Mouse (Mus musculus): ENCODE data around the gene Cebpb.

The Cebpb gene

DNA sequence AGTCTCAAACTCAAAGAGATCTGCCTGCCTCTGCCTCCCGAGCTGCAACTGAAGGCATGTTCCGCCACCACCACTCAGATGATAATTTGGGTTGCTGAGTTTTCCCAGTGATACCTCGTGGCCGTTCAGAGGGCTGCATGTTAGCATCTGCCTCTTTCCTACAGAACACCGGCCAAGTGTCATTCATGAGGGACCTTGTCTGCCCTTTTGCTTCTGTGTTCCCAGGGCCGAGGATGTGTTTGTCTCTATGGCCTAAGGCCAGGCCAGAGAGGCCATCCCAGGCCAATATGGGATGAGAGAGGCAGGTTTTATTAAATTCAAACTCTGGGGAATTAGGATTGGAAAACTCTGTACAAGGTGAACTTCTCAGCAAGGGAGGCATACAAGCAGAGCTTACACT, 25.6 kb downstream of the Cebpb start:
- no peak for DNase-seq (ENCODE audit: low read depth, low spot score)
- H3K36me3 ChIP-seq (ENCODE audit: control insufficient read depth, insufficient read depth, low read length, poor library complexity, severe bottlenecking), result no peaks in the 10 kb centered on the region
- H3K27me3 ChIP-seq (ENCODE audit: control insufficient read depth, insufficient read depth, low read length, poor library complexity, severe bottlenecking), result no peaks in the 10 kb centered on the region

DNA sequence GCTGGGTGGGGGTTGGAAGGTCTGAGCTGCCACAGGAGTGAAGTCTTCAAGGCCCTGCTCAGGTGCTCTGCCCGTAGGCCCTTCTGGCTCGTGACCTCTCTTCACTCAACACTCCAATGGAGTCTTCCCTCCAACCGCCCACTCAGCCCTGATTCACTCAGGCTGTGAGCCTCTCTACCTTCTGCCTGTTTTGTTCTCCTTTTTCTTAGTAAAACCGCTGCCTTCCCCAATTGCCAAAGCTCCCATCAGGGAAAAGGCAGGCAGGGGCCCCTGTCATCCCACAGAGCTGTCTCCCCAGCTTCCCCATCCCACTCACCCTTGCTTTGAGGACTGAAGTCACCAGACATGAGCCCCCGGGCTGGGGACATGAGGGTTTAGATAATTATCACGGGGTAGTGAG, 26.3 kb downstream of the Cebpb start:
- H3K36me3 ChIP-seq (ENCODE audit: control insufficient read depth, insufficient read depth, low read length, poor library complexity, severe bottlenecking), result no peaks in the 10 kb centered on the region
- no peak for DNase-seq (ENCODE audit: low read depth, low spot score)
- no peaks in the 10 kb centered on the region for H3K27me3 ChIP-seq (ENCODE audit: control insufficient read depth, insufficient read depth, low read length, poor library complexity, severe bottlenecking)

DNA sequence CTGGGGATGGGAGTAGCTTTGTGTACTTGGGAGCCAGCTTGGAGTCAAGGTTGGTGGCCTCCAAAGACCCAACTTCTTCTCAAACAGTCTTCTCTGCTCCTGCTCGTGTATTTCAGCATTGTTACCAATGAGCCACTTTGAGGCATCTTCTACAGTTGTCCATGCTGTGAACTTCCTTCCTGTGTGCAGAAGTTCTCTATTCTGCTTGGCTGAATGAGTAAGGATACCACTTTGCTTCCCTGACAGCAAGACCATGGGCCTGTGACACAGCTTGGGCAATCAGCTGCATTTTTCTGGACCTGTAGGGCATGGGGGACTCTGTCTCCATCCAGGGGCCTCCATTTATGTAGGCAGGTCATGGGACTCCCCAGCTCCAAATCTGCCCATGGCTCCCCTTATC, 28.5 kb downstream of the Cebpb start:
- no peak for DNase-seq (ENCODE audit: low read depth, low spot score)
- no peaks in the 10 kb centered on the region for H3K27me3 ChIP-seq (ENCODE audit: control insufficient read depth, insufficient read depth, low read length, poor library complexity, severe bottlenecking)

DNA sequence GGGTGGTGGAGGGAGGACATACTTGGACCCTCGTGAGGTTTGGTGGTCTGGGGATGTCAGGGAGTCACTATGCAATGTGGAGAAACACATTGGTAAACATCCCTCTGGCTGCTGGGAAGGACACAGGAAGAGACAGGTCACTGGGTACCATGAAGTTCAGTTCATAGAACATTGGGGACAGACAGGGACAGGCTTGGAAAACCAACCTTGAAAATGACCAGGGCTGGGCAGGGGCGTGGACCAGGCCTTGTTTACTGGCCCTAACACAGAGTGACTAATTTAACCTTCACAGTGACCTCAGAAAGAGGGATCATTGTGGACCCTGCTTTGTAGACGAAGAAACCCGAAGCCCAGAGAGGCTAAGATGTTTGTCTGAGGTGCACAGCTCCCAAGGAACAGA, 30.8 kb downstream of the Cebpb start:
- no peak for DNase-seq (ENCODE audit: low read depth, low spot score)
- H3K36me3 ChIP-seq (ENCODE audit: control insufficient read depth, insufficient read depth, low read length, poor library complexity, severe bottlenecking), result no peaks in the 10 kb centered on the region
- H3K27me3 ChIP-seq (ENCODE audit: control insufficient read depth, insufficient read depth, low read length, poor library complexity, severe bottlenecking), result no peaks in the 10 kb centered on the region

More for the DNA sequence above, 28.5 kb downstream of the Cebpb start:
- no peaks in the 10 kb centered on the region for H3K36me3 ChIP-seq (ENCODE audit: control insufficient read depth, insufficient read depth, low read length, poor library complexity, severe bottlenecking)

DNA sequence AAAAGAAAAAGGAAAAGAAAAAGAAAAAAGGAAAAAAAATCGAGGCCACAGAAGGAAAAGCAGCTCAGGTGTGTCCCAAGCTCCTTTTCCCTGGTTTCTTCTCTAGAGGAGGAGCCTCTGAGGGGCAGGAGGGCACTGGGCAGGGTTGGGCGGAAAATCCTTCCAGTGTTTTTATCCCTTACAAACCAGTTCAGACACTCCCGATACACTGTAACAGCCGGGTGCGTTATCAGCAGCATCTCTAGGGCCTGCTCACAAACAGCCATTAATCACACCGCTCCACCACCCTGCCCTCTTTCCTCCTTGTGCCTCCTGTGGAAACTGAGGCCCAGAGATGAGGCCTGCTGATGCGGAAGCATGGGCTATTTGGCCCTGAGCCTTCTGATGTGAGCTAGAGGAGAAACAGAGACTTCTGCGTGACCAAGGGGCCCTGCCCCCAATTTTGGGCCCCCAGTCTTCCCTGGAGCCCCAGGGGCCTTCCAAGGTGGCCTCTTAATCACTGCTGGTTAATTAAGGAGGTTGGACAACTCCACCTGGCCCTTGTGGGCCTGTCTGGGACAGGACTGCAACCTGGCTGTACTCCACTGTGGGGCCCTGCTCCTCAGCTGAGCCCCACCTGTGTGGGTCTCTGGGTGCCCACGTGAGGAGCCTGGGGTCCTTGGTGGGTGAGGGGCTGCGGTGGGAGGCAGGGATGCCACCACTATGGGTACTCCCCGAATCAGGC, 32.6 kb downstream of the Cebpb start:
- Histone ChIP-seq H3K36me3 (ENCODE audit: control insufficient read depth, insufficient read depth, low read length, poor library complexity, severe bottlenecking) (no peaks in the 10 kb centered on the region), H3K27me3 (ENCODE audit: control insufficient read depth, insufficient read depth, low read length, poor library complexity, severe bottlenecking) (no peaks in the 10 kb centered on the region)
- DNase-seq (ENCODE audit: low read depth, low spot score), result no peak

DNA sequence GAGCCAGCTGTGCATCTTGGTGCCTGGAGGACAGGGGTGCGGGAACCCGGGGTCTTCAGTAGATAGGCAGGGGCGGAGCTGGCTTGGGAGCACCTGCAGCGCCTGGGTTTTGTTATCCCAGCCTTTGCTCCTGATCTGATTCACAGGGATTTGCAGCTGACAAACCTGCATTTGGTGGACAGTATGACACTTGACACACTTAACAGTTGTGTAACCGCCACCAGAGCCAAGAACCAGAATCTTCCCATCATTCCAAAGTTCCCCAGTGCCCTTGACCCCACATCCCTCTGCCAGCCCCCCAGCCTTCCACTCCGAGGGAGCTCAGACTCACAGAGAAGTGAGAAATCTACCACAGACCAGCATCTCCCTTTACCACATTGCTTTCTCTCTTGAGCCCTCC, 33.8 kb downstream of the Cebpb start:
- Histone ChIP-seq H3K36me3 (ENCODE audit: control insufficient read depth, insufficient read depth, low read length, poor library complexity, severe bottlenecking) (no peaks in the 10 kb centered on the region), H3K27me3 (ENCODE audit: control insufficient read depth, insufficient read depth, low read length, poor library complexity, severe bottlenecking) (no peaks in the 10 kb centered on the region)
- DNase-seq (ENCODE audit: low read depth, low spot score), result no peak

DNA sequence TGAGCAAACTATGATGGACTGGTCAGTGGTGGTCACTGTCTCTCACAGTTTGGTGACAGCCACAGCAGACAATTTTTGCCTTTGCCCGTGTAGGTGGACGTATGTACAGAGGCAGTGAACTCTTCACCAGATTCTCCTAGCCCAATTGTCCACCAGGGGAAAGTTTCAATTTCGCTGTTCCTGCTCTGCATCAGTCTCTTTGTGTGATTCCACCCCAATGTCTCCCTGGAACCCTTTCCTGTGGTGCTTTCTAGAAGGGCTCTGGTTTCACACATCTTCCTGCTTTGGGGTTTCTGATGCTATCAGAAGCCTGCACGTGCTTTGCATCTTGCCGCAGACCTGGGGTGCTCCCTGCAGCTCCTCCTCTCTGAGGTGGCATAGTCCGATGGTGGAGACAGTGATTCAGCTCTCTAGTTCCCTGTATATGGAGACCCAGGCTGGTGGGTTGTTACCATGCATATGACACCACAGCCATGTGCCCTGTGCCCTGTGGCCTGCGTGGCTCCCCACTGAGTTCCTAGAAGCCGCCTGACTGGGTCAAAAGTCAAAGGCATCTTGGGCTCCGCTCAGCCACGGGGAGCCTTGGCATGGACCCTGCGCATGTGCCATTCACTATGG, 35.0 kb downstream of the Cebpb start:
- no peaks in the 10 kb centered on the region for H3K36me3 ChIP-seq (ENCODE audit: control insufficient read depth, insufficient read depth, low read length, poor library complexity, severe bottlenecking)
- no peaks in the 10 kb centered on the region for H3K27me3 ChIP-seq (ENCODE audit: control insufficient read depth, insufficient read depth, low read length, poor library complexity, severe bottlenecking)
- peak; percentile 44 for DNase-seq (ENCODE audit: low read depth, low spot score)

DNA sequence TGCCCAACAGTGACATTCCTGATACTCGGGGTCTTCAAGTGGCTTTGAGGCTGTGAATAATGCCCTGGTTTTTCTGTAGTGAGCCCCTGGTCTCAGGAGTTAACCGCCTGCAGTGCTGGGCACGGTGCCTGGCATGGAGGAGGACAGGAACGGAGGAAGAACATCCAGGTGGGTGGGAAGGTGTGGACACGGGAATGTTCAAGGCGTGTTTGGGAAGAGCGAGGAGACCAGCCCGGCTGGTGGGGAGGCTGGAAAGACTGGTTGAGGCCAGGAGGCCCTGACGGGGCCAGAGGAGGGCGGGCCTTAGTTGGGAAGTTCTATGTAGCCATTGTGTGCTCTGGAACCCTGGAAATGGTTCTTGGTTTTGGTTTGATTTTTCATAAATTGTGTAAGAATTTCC, 37.2 kb downstream of the Cebpb start:
- no peak for DNase-seq (ENCODE audit: low read depth, low spot score)
- no peaks in the 10 kb centered on the region for H3K36me3 ChIP-seq (ENCODE audit: control insufficient read depth, insufficient read depth, low read length, poor library complexity, severe bottlenecking)

DNA sequence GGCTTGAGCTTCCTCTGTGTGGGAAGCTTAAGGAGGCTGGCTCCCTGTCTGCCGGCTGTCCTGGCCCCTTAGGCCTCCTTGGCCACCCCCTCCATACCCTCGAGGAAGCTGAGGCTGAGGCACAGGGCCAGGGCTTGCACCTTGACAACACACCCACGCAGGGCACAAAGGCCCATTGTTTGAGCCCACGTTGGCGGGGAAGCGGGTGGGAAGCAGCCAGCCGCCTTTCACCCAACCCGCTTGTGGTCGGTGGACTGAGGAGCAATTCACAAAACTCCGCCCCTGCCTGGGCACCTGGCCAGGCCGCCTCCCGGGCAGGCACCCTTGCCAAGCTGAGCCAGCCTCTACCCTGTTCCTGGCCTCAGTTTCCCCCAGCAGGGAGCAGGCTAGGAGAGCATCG, 38.4 kb downstream of the Cebpb start:
- peak; percentile 25 for DNase-seq (ENCODE audit: low read depth, low spot score)
- Histone ChIP-seq H3K36me3 (ENCODE audit: control insufficient read depth, insufficient read depth, low read length, poor library complexity, severe bottlenecking) (no peaks in the 10 kb centered on the region), H3K27me3 (ENCODE audit: control insufficient read depth, insufficient read depth, low read length, poor library complexity, severe bottlenecking) (no peaks in the 10 kb centered on the region)

More for the DNA sequence above, 37.2 kb downstream of the Cebpb start:
- no peaks in the 10 kb centered on the region for H3K27me3 ChIP-seq (ENCODE audit: control insufficient read depth, insufficient read depth, low read length, poor library complexity, severe bottlenecking)

DNA sequence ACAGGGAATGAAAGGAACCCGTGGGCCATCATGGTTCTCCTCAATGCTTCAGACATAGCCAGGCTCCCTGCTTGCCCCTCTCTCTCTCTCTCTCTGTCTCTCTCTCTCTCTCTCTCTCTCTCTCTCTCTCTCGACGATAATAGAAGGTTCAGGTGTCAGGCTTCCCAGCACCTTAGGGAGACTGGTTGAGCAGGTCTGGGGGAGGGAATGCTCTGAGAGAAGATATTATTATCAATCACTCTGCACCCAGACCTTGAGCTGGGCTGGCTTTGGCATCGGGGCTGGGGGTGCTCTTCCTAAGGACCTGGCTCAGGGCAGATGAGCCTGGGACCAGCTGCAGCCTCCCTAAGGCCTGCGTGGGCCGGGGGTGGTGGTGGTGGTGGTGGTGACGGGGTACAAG, 41.3 kb downstream of the Cebpb start:
- Histone ChIP-seq H3K36me3 (ENCODE audit: control insufficient read depth, insufficient read depth, low read length, poor library complexity, severe bottlenecking) (no peaks in the 10 kb centered on the region), H3K27me3 (ENCODE audit: control insufficient read depth, insufficient read depth, low read length, poor library complexity, severe bottlenecking) (no peaks in the 10 kb centered on the region)
- DNase-seq (ENCODE audit: low read depth, low spot score), result no peak

DNA sequence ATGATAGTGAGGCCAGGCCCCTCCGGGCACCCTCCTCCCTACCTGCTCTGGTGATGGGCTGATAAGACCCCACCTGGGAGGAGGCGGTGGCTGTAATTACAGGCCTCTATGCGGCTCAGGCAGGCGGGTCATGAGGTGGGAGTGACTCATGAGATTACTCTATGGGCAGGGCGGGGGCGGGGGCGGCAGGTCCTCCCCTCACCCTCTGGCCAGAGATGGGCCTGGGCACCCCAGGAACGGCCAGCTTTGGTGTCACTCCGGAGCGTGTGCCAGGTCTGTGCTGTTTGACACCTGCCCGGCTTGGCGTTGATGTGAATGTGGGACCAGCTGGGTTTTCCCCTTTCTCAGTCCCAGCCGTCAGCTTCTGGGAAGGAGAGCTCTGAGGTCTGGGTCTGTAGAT, 42.4 kb downstream of the Cebpb start:
- no peaks in the 10 kb centered on the region for H3K36me3 ChIP-seq (ENCODE audit: control insufficient read depth, insufficient read depth, low read length, poor library complexity, severe bottlenecking)
- no peaks in the 10 kb centered on the region for H3K27me3 ChIP-seq (ENCODE audit: control insufficient read depth, insufficient read depth, low read length, poor library complexity, severe bottlenecking)
- DNase-seq (ENCODE audit: low read depth, low spot score), result no peak

DNA sequence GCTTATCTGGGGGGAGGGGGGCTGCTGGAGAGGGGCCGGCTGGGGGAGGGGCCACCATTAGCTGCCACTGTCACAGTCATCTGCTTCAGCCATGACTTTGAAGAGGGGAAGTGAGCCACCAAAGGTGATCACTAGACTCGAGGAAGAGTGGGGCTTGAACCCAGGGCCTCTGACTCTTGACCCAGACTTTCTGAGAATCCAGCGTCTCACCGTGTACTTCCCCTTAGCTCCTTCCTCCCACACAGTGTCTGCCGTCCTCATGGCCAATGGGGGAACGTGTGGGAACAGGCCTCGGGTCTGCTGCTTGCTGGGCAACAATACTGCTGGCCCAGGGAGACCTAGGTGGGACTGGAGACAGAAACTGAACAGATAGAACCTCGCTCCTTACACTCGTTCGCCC, 46.1 kb downstream of the Cebpb start:
- no peaks in the 10 kb centered on the region for H3K36me3 ChIP-seq (ENCODE audit: control insufficient read depth, insufficient read depth, low read length, poor library complexity, severe bottlenecking)
- no peaks in the 10 kb centered on the region for H3K27me3 ChIP-seq (ENCODE audit: control insufficient read depth, insufficient read depth, low read length, poor library complexity, severe bottlenecking)
- no peak for DNase-seq (ENCODE audit: low read depth, low spot score)

DNA sequence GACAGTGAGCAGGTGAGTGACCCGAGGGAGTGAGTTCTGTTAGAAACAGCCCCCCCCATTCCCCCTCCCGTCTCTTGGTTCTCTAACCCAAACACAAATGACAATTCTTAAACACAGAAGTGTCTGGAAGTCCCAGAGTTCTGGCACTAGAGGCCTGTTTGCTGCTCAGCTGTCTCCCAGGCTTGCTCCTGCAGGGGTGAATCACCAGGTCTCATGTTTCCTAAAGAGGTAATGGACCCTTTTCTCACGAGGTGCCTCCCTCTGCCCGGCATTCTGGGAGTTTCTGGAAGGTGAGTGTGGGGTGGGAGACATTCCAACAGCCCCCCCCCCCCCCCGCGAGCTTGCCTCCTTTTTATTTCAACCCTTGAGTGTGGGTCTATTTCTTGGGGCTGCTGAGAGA, 50.3 kb downstream of the Cebpb start:
- Histone ChIP-seq H3K27me3 (ENCODE audit: control insufficient read depth, insufficient read depth, low read length, poor library complexity, severe bottlenecking) (no peaks in the 10 kb centered on the region), H3K36me3 (ENCODE audit: control insufficient read depth, insufficient read depth, low read length, poor library complexity, severe bottlenecking) (no peaks in the 10 kb centered on the region)
- no peak for DNase-seq (ENCODE audit: low read depth, low spot score)
